Mouse (Mus musculus) liver, embryonic 13.5 days (tissue): ENCODE measurements around the gene Crybg2. TPM values are rescaled to one million over a fixed set of nuclear protein-coding genes. Genes with fewer than 3 reads are reported as not detected.

Experiments
- ATAC-seq: fragments of 200-750 bp; cut with Nextera tagmentation; 2 replicates; pipeline ENCODE4 v1.8.0; 2017; ENCODE audit warnings: low read depth, mild to moderate bottlenecking, moderate number of reproducible peaks, moderate library complexity
- DNase-seq: peaks from one replicate; pipeline ENCODE4 v3.0.0; 2022
- H3K27ac ChIP-seq: fragments of 300-500 bp; sonication (generic); 2 replicates; pipeline ENCODE4 v1.5.1; 2015; ENCODE audit warnings: moderate library complexity, mild to moderate bottlenecking, inconsistent platforms
- H3K27me3 ChIP-seq: fragments of 300-500 bp; sonication (generic); 2 replicates; pipeline ENCODE4 v1.6.1; 2015; ENCODE audit warnings: mild to moderate bottlenecking, inconsistent platforms
- H3K36me3 ChIP-seq: fragments of 300-500 bp; sonication (generic); 2 replicates; pipeline ENCODE4 v1.6.1; 2015; ENCODE audit warnings: mild to moderate bottlenecking, inconsistent platforms
- H3K4me1 ChIP-seq: fragments of 300-500 bp; sonication (generic); replicated peaks from 2 replicates; pipeline ENCODE4 v1.6.1; 2015; ENCODE audit warnings: inconsistent platforms
- H3K4me2 ChIP-seq: fragments of 300-500 bp; sonication (generic); 2 replicates; pipeline ENCODE4 v1.6.1; 2015; ENCODE audit warnings: inconsistent platforms, mild to moderate bottlenecking, moderate library complexity
- H3K4me3 ChIP-seq: fragments of 300-500 bp; sonication (generic); replicated peaks from 2 replicates; pipeline ENCODE4 v1.5.1; 2015; ENCODE audit warnings: mild to moderate bottlenecking, inconsistent platforms
- H3K9ac ChIP-seq: fragments of 300-500 bp; sonication (generic); 2 replicates; pipeline ENCODE4 v1.6.1; 2015; ENCODE audit warnings: mild to moderate bottlenecking, inconsistent platforms
- H3K9me3 ChIP-seq: fragments of 300-500 bp; sonication (generic); replicated peaks from 2 replicates; pipeline ENCODE4 v1.6.1; 2016; ENCODE audit warnings: inconsistent platforms
- WGBS: fragments of 180-500 bp; shearing (Covaris S2); methylation state at CpG from one replicate; pipeline ENCODE4 v1.1.7; 2015; ENCODE audit not compliant: insufficient replicate concordance; 5-methylcytosine and 5-hydroxymethylcytosine counted together
- polyA plus RNA-seq: library from polyadenylated mRNA; unstranded; fragments of >200 nt; fragmentation: Nextera tagmentation; extraction: Ambion mirVana; gene quantifications from 2 replicates; pipeline ENCODE4 v1.2.1, GENCODE M21; 2015

Crybg2 gene
- polyA plus RNA-seq, 1 experiment from 2014 or later = 0.22 TPM

DNA sequence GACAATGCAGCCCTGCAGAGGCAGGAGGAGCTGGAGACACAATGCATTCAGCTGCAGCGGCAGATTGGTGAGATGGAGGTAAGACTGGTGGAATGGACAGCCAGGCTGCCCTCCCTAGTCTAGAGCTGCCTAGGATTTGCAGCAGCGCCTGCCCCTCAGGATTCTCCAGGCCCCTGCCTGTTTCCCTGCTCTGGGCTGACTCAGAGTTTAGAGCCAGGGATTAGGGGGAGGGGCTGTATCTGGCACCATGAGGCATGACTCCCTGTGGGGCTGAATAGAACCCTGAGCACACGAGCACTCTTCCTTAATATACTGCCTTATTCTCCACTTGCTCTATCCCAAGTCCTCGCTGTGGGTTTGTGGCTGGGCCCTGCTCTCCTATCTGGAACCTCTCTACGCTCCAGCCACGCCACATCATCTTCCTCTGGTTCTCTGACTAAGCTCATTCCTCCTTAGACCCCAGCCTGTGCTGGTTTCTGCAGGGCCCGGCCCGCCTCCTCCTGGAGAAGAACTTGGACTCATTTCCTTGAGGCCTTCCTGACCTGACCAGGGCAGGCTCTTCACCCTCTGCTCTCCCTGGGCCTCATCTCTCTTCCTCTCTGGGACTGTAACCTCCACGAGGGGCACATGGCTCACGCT, 52.9 kb downstream of the Crybg2 start:
- H3K4me3 ChIP-seq = no peak overlapping the region
- H3K4me1 ChIP-seq = peaks cover 79% of the 10 kb centered on the region
- no peak for DNase-seq
- H3K27me3 ChIP-seq = no peaks in the 10 kb centered on the region
- no peaks in the 10 kb centered on the region for H3K36me3 ChIP-seq
- H3K9me3 ChIP-seq = no peaks in the 10 kb centered on the region
- no peak overlapping the region for H3K4me2 ChIP-seq
- H3K27ac ChIP-seq = 0 out of 2 replicates have a peak overlapping the region, but pooled peaks have one; percentile 24
- no peak overlapping the region for H3K9ac ChIP-seq
- ATAC-seq = no peak; the same call in 1 of the 2 replicates
- 56% methylated on average over 10 of the region's 10 CpGs for WGBS

DNA sequence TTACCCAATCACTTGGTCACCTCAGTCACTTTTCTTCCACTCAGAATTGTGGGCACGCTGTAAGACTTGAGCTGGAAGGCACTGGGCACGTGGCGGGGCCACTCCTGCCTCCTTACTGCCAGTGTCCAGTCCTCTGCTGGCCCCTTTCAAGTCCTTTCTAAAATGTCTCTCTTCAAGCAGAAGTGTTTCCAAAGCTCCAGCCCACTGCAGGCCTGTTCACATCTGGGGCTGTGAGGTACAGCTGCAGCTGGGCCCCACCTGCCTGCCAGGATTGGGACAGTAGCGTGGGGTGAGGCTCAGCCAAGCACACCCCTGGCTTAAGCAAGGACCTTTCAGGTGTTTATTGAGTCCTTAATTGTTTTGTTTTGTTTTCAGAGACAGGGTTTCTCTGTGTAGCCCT, 53.4 kb downstream of the Crybg2 start:
- H3K27ac ChIP-seq = no peak overlapping the region
- DNase-seq = no peak
- WGBS = 82% methylated on average over 4 of the region's 4 CpGs

DNA sequence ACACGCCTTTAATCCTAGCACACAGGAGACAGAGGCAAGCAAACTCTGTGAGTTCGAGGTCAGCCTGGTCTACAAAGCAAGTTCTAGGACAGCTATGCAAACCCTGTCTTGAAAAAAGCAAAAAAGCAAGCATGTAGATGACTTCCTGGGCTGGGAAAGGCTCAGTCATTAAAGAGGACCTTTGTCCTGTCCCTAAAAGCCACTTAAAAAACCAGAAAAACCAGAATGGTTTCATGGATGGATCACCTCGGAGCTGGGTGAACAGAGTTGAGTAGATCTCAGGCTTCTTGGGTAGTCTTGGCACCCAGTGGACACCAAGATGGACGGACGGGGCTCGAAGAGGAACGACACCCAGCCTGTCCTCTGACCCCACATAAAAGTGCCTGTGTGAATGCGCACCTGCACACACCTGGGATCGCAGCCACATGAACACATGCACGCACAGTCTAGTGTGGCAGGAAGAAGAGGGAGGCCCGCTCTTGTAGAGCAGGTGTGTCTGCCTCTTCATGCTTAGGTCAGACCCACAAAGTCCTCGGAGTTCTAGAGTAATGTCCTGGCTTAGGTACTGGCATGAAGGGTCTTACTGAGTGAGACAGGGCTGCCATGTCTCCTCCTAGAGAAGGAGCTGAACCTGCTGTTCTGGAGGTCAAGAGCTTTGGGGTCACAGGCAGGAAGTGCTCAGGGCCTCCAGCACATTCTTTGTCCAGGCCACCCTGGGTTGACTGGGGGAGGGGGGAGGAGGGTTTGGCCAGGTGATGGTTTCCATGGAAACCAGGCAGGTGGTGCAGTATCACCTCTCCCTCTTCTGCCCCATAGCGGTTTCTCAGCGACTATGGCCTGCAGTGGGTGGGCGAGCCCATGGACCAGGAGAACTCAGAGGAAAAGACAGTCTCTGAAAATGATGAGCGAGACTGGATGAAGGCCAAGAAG, 54.9 kb downstream of the Crybg2 start:
- H3K4me2 ChIP-seq = no peak overlapping the region
- DNase-seq (no peak), ATAC-seq (no peak)
- no peaks in the 10 kb centered on the region for H3K27me3 ChIP-seq
- H3K4me1 ChIP-seq = peaks cover 87% of the 10 kb centered on the region
- no peaks in the 10 kb centered on the region for H3K9me3 ChIP-seq
- H3K4me3 ChIP-seq = no peak overlapping the region
- WGBS = 75% methylated on average over 16 of the region's 16 CpGs
- H3K27ac ChIP-seq = 0 out of 2 replicates have a peak overlapping the region, but pooled peaks have one; percentile 15
- H3K9ac ChIP-seq = no peak overlapping the region
- H3K36me3 ChIP-seq = no peaks in the 10 kb centered on the region

More for the DNA sequence above, 53.4 kb downstream of the Crybg2 start:
- no peak overlapping the region for H3K4me2 ChIP-seq
- no peaks in the 10 kb centered on the region for H3K36me3 ChIP-seq
- H3K4me1 ChIP-seq = peaks cover 83% of the 10 kb centered on the region
- H3K9me3 ChIP-seq = no peaks in the 10 kb centered on the region
- H3K9ac ChIP-seq = no peak overlapping the region
- no peaks in the 10 kb centered on the region for H3K27me3 ChIP-seq
- H3K4me3 ChIP-seq = no peak overlapping the region
- ATAC-seq = no peak

DNA sequence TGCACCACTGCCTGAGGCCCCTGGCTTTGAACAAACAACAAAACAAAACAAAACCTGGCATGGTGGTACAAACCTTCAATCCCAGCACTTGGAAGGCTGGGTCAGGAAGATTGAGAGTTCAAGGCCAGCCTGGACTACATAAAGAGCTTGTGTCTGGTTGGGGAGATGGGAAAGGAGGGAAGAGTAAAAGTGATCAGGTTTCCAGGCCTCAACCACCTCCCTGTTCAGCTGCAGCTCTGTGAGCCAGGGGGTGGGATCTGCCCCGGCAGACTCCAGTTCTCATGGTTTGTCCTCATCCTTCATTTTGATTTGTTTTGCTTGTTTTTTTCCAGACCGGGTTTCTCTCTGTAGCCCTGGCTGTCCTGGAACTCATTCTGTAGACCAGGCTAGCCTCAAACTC, 55.9 kb downstream of the Crybg2 start:
- H3K27ac ChIP-seq = peak overlapping the region; percentile 40; the same call in 1 of the 2 replicates
- H3K4me1 ChIP-seq = peaks cover 83% of the 10 kb centered on the region
- H3K9me3 ChIP-seq = no peaks in the 10 kb centered on the region
- H3K36me3 ChIP-seq = no peaks in the 10 kb centered on the region
- H3K4me3 ChIP-seq = no peak overlapping the region
- no peak overlapping the region for H3K4me2 ChIP-seq
- DNase-seq (no peak), ATAC-seq (no peak)
- WGBS = 43% methylated on average over 2 of the region's 2 CpGs
- H3K27me3 ChIP-seq = no peaks in the 10 kb centered on the region
- no peak overlapping the region for H3K9ac ChIP-seq

DNA sequence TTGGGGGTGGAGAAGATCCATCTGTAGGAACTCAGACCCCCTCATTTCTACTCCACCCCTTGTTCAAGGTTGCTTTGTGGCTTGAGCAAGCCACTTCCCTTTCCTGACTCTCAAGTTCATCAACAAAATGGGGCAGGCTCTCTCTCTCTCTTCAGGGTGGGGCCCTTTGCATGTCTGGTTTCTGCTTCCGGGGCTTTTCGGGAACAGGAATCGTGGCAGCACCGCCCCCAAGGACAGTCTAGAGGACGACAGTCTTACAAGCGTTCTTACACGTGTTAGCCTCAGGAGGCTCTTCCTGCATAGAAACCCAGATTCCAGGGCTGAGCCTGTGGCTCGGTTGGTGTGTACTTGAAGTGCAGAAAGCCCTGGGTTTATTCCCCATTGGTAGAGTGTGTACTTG, 56.4 kb downstream of the Crybg2 start:
- DNase-seq = no peak
- H3K36me3 ChIP-seq = no peaks in the 10 kb centered on the region
- peaks cover 78% of the 10 kb centered on the region for H3K4me1 ChIP-seq
- WGBS = 9% methylated on average over 8 of the region's 8 CpGs
- no peak overlapping the region for H3K9ac ChIP-seq
- H3K4me3 ChIP-seq = no peak overlapping the region
- H3K27me3 ChIP-seq = no peaks in the 10 kb centered on the region
- 0 out of 2 replicates have a peak, but pooled peaks have one; percentile 11 for ATAC-seq
- H3K4me2 ChIP-seq = no peak overlapping the region
- H3K27ac ChIP-seq = peak overlapping the region; percentile 63
- no peaks in the 10 kb centered on the region for H3K9me3 ChIP-seq

DNA sequence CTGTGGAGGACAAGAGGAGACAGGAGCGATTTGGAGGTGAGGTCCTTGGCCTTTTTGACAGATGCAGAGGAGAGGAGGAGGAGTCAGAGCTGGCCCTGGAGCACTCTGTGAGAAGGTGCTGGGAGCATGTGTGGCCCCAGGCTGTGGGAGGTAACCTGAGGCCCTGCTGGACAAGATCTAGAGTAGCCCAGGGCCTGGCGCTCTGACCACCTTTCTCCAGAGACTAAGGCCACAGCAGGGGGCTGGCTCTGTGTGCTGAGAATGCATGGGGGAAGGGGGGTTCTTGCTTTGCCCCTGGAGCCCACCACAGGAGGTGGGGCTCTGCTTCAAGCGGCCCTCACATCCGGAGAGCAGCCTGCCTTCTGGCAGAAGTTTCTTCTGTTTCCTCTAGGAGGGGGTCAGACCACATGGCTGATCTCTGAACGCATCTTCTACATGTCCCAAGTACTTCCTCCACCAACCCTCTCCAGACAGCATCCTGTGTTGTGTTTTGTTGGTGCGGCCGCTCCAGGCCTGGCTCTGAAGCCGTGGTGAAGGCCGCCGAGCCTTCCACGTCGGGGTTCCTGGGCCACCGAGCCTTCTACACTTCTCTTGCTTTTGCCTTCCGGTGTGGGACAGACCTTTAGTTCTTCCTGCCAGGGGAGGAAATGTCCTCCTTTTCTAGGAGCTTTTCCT, 57.6 kb downstream of the Crybg2 start:
- DNase-seq (no peak), ATAC-seq (no peak)
- peak overlapping the region; percentile 63 for H3K27ac ChIP-seq
- H3K9ac ChIP-seq = no peak overlapping the region
- 47% methylated on average over 14 of the region's 14 CpGs for WGBS
- H3K36me3 ChIP-seq = no peaks in the 10 kb centered on the region
- no peaks in the 10 kb centered on the region for H3K27me3 ChIP-seq
- no peak overlapping the region for H3K4me2 ChIP-seq
- H3K9me3 ChIP-seq = no peaks in the 10 kb centered on the region
- H3K4me1 ChIP-seq = peaks cover 66% of the 10 kb centered on the region
- H3K4me3 ChIP-seq = no peak overlapping the region

DNA sequence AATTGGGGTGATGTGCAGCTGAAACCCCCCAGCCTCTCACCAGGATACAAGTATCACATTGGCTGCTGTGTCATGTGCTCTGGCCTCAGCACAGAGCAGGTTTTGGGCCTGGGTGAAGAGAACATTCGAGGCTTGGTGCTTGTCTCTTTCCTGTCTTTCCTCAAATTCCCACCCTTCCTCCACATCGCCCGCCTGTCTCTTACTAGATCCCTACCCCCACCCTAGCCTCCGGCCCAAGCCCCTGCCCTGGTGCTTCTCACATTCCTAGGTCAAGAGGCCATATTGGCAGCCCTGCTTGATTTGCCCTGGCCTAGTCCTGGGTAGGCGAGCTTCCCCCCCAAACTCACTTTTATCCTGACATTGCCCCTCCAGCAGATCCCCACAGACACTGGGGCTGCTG, 58.4 kb downstream of the Crybg2 start:
- Histone ChIP-seq H3K27ac (peak overlapping the region; percentile 62; the same call in 1 of the 2 replicates), H3K4me2 (no peak overlapping the region), H3K27me3 (no peaks in the 10 kb centered on the region), H3K9me3 (no peaks in the 10 kb centered on the region), H3K36me3 (no peaks in the 10 kb centered on the region), H3K4me1 (peaks cover 64% of the 10 kb centered on the region), H3K4me3 (no peak overlapping the region), H3K9ac (no peak overlapping the region)
- DNase-seq (no peak), ATAC-seq (no peak)
- 54% methylated on average over 5 of the region's 5 CpGs for WGBS

DNA sequence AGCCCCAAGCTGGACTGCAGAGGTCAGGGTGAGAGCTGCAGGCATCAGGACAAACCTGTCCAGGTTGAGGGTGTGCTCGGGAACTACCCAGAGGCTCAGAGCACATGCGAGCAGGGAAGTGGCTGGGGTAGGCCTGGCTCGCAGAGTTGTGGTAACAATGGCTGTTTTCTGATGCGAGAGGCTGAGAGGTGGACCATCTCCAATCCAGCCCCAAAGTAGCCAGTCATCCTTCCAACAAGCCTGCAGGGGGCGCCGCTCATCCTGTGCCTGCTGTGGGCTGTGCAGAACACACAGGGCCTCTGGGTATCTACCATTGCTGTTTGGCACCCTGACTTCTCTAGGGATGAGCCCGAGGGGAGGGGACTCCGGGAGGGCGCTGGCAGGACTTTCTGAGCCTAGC, 59.0 kb downstream of the Crybg2 start:
- Histone ChIP-seq H3K9me3 (no peaks in the 10 kb centered on the region), H3K9ac (no peak overlapping the region), H3K4me1 (peaks cover 64% of the 10 kb centered on the region), H3K4me3 (no peak overlapping the region), H3K36me3 (no peaks in the 10 kb centered on the region), H3K27ac (peak overlapping the region; percentile 39; the same call in 1 of the 2 replicates), H3K4me2 (no peak overlapping the region), H3K27me3 (no peaks in the 10 kb centered on the region)
- DNase-seq (peak; percentile 50), ATAC-seq (0 out of 2 replicates have a peak, but pooled peaks have one; percentile 37)
- WGBS = 42% methylated on average over 9 of the region's 9 CpGs

DNA sequence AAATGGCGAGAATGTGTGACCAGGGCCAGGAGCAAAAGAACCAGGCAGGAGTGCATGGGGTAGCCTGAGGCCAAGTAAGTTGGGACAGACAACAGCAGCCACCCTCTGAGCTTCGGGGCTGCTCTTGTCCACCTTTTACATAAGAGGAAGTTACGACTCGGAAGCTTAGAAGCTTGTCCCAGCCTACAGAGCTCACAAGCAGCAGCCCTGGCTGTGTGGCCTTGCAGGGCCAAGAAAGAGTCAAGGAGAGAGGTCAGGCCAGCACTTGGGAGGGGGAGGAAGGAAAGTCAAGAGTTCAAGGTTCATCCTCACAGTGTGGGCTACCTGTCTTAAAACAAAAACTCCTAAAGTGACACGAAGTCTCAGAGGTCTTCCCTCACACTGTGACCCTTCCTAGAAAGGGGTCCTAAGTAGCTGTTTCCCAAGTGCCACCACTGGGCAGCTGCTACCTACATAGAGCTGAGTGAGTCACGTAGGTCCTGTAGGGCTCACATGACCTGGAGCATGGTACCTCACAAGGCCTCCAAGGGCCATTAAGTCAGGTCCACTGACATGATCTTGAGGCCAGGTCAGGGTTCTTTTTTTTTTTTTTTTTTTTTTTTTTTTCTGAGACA, 59.7 kb downstream of the Crybg2 start:
- no peaks in the 10 kb centered on the region for H3K9me3 ChIP-seq
- no peak for ATAC-seq
- no peak for DNase-seq
- H3K9ac ChIP-seq = no peak overlapping the region
- H3K27me3 ChIP-seq = no peaks in the 10 kb centered on the region
- peaks cover 69% of the 10 kb centered on the region for H3K4me1 ChIP-seq
- no peak overlapping the region for H3K4me2 ChIP-seq
- H3K4me3 ChIP-seq = no peak overlapping the region
- peak overlapping the region; percentile 39 for H3K27ac ChIP-seq
- H3K36me3 ChIP-seq = no peaks in the 10 kb centered on the region
- WGBS = 54% methylated on average over 6 of the region's 6 CpGs

DNA sequence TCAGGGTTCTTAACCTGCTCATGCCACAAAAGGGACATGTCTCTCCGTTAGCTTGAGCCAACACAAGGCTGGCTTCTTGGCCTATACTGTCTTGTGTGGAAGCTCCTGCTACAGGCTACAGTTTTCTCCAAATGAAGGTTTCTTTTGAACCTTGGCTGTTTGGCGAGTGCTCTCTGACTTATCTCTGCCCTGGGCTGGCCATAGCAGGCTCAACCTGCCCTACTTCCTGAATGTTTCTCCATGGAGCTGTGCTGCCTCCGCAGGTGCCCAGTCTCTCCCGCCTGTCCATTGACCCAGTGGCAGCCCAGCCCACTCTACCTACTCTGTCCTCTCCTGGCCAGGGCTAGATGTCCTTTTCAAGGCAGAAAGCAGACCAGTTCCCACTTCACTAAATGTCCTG, 60.3 kb downstream of the Crybg2 start:
- WGBS = 50% methylated on average over 4 of the region's 4 CpGs
- Histone ChIP-seq H3K4me3 (no peak overlapping the region), H3K36me3 (no peaks in the 10 kb centered on the region), H3K4me1 (peaks cover 69% of the 10 kb centered on the region), H3K27ac (peak overlapping the region; percentile 56; the same call in 1 of the 2 replicates), H3K9me3 (no peaks in the 10 kb centered on the region), H3K9ac (no peak overlapping the region), H3K4me2 (no peak overlapping the region), H3K27me3 (no peaks in the 10 kb centered on the region)
- DNase-seq = no peak
- no peak for ATAC-seq

DNA sequence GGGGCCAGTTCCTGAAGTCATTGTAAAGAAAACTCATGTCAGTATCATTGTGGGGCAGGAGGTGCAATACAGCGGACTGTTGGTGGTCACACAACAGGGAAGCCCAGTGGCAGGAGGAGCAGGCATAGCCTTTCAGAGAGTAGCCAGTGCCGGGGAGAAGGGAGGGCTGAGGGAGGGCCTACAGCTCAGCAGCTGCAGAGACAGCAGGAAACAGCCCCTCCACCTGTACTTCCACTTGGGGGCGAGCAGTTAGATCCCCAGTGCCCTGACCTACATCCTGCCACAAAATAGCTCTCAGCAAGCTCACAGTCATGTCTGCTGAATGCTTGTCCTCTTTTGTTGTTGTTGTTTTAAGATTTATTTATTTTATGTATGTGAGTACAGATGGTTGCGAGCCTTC, 61.0 kb downstream of the Crybg2 start:
- no peak for DNase-seq
- Histone ChIP-seq H3K9ac (no peak overlapping the region), H3K36me3 (no peaks in the 10 kb centered on the region), H3K4me2 (no peak overlapping the region), H3K27me3 (no peaks in the 10 kb centered on the region), H3K27ac (peak overlapping the region; percentile 56; the same call in 1 of the 2 replicates), H3K4me3 (no peak overlapping the region), H3K9me3 (no peaks in the 10 kb centered on the region), H3K4me1 (peaks cover 70% of the 10 kb centered on the region)
- ATAC-seq = no peak
- 39% methylated on average over 4 of the region's 4 CpGs for WGBS
